Mouse (Mus musculus): ENCODE measurements at regions not wholly inside any gene's neighbourhood (a gene's known extent, or its start where the extent isn't known, plus 50 kb on each side); places are given as distances from the start of the nearest gene placed in this dataset.

DNA sequence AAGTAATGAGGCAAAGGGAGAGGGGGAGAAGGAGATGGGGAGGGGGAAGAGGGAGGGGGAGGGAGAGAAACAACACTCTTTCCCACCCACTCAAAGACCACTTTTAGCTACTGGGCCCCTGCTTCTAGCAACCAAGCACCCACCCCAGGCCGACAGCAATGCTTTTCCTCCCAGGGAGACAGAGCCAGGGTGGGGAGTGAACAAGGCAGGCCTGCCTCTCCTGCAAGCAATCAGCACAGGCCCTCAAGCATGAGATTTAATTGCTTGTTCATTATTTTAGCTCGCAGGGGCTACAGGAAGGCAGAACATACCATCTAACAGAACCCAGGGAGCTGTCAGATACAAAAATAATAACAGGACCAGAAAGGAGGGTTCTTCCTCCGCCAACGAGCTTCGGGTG, 521.7 kb upstream of the Arid1b start:
- H3K27ac ChIP-seq (replicated peaks) = peak overlapping the region; percentile 64
- H3K4me3 ChIP-seq = no peak overlapping the region
- ATAC-seq (ENCODE audit: low read depth) = peak; percentile 72; the same call in 1 of the 2 replicates
- 41% methylated on average over 5 of the region's 5 CpGs for WGBS
- 0 out of 2 replicates have a peak, but pooled peaks cover 14% of the 10 kb centered on the region for H3K4me1 ChIP-seq (replicated peaks)
- H3K36me3 ChIP-seq = no peaks in the 10 kb centered on the region
- H3K9me3 ChIP-seq = no peaks in the 10 kb centered on the region
- no peak overlapping the region for H3K4me2 ChIP-seq
- no peaks in the 10 kb centered on the region for H3K27me3 ChIP-seq
- no peak overlapping the region for H3K9ac ChIP-seq

DNA sequence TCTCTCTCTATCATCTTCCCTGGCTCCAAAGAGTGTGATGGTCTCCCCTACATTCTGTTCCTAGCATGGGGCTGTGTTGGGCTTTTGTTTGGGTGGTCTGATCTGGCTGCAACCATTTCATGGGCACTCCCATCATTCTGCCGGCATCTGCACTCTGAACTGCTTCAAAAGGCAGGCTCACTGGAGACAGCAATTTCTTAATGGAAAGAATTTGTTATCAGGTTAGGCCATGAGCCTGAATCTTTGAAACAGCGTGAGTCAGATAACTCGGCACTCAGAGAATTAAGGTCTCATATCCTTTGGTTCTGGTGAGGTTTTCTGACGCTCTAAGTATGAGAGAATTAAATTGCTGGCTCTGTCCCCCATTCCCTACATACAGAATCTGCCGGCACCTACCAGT, 519.8 kb upstream of the Arid1b start:
- Histone ChIP-seq H3K4me2 (no peak overlapping the region), H3K4me3 (no peak overlapping the region), H3K36me3 (no peaks in the 10 kb centered on the region), H3K27me3 (no peaks in the 10 kb centered on the region), H3K9ac (no peak overlapping the region), H3K27ac (replicated peaks) (0 out of 2 replicates have a peak overlapping the region, but pooled peaks have one; percentile 33), H3K4me1 (replicated peaks) (0 out of 2 replicates have a peak, but pooled peaks cover 14% of the 10 kb centered on the region), H3K9me3 (no peaks in the 10 kb centered on the region)
- WGBS = 77% methylated on average over 5 of the region's 5 CpGs
- no peak for ATAC-seq (ENCODE audit: low read depth)

DNA sequence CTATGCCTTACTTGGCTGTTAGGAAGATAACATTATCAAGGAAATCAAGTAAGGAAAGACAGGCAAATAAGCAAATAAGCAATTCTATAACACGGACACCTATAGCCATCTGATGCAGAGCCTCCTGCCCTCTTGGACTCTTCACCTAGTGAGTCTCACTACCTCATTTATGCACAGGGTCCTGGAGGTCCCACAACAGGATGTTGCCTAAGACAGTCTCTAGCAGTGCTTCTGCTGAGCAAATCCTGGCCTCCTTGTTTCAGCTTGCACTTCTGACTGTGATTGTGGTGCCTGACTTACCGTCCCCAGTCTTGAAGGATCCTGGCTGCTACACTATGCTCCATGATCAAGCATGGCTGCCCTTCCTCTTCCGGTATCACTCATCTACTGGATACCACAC, 518.5 kb upstream of the Arid1b start:
- Histone ChIP-seq H3K27ac (replicated peaks) (no peak overlapping the region), H3K4me2 (no peak overlapping the region), H3K36me3 (no peaks in the 10 kb centered on the region), H3K9ac (no peak overlapping the region), H3K4me1 (replicated peaks) (0 out of 2 replicates have a peak, but pooled peaks cover 14% of the 10 kb centered on the region), H3K9me3 (no peaks in the 10 kb centered on the region), H3K4me3 (no peak overlapping the region), H3K27me3 (no peaks in the 10 kb centered on the region)
- 90% methylated on average over 3 of the region's 3 CpGs for WGBS
- no peak for ATAC-seq (ENCODE audit: low read depth)

DNA sequence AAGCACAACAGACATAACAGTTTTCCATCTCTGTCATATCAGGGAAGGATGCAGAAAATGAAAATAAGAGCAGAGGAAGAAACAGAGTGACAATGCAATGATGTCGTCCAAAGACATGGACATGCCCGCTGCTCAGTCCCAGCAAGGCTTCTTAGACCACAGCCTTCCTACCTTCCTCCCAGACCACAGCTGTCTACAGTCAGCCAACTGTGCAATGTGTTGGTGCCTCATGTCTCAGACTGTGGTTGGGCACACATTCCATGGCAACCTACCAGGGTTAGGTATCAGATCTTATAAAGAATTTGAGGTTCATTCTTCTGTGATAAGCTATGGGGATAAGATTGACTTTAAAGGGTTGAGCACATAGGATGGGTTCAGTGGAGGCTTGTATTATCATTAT, 499.7 kb upstream of the Arid1b start:
- Histone ChIP-seq H3K9ac (no peak overlapping the region), H3K27me3 (no peaks in the 10 kb centered on the region), H3K27ac (replicated peaks) (no peak overlapping the region), H3K4me1 (replicated peaks) (peaks cover 27% of the 10 kb centered on the region), H3K4me2 (no peak overlapping the region), H3K9me3 (no peaks in the 10 kb centered on the region), H3K36me3 (no peaks in the 10 kb centered on the region), H3K4me3 (no peak overlapping the region)
- WGBS = 90% methylated on average over 2 of the region's 2 CpGs
- no peak for ATAC-seq (ENCODE audit: low read depth)

GRCm38 (mm10) chr17:4500504-4500903, 493.6 kb upstream of the Arid1b start:
- WGBS = 74% methylated on average over 5 of the region's 5 CpGs
- ATAC-seq (ENCODE audit: low read depth) = no peak

GRCm38 (mm10) chr17:4501029-4501428, 493.1 kb upstream of the Arid1b start:
- no peaks in the 10 kb centered on the region for H3K27me3 ChIP-seq
- no peaks in the 10 kb centered on the region for H3K36me3 ChIP-seq
- ATAC-seq (ENCODE audit: low read depth) = no peak
- no peak overlapping the region for H3K9ac ChIP-seq
- no peak overlapping the region for H3K4me2 ChIP-seq
- no peaks in the 10 kb centered on the region for H3K9me3 ChIP-seq
- peaks cover 20% of the 10 kb centered on the region for H3K4me1 ChIP-seq (replicated peaks)
- no peak overlapping the region for H3K4me3 ChIP-seq
- WGBS = 65% methylated on average over 1 of the region's 1 CpGs
- no peak overlapping the region for H3K27ac ChIP-seq (replicated peaks)

More at GRCm38 (mm10) chr17:4500504-4500903, 493.6 kb upstream of the Arid1b start:
- H3K36me3 ChIP-seq = no peaks in the 10 kb centered on the region
- peaks cover 20% of the 10 kb centered on the region for H3K4me1 ChIP-seq (replicated peaks)
- H3K27me3 ChIP-seq = no peaks in the 10 kb centered on the region
- H3K9me3 ChIP-seq = no peaks in the 10 kb centered on the region
- H3K9ac ChIP-seq = no peak overlapping the region
- H3K4me3 ChIP-seq = no peak overlapping the region
- H3K27ac ChIP-seq (replicated peaks) = no peak overlapping the region
- no peak overlapping the region for H3K4me2 ChIP-seq

- WGBS = 53% methylated on average over 6 of the region's 6 CpGs
- no peaks in the 10 kb centered on the region for H3K27me3 ChIP-seq
- H3K36me3 ChIP-seq = no peaks in the 10 kb centered on the region
- H3K27ac ChIP-seq (replicated peaks) = no peak overlapping the region
- no peak for ATAC-seq (ENCODE audit: low read depth)
- 0 out of 2 replicates have a peak, but pooled peaks cover 7% of the 10 kb centered on the region for H3K4me1 ChIP-seq (replicated peaks)
- no peak overlapping the region for H3K9ac ChIP-seq
- no peaks in the 10 kb centered on the region for H3K9me3 ChIP-seq
- no peak overlapping the region for H3K4me3 ChIP-seq
- H3K4me2 ChIP-seq = no peak overlapping the region
Measured at GRCm38 (mm10) chr17:4504951-4505350, 489.2 kb upstream of the Arid1b start.

DNA sequence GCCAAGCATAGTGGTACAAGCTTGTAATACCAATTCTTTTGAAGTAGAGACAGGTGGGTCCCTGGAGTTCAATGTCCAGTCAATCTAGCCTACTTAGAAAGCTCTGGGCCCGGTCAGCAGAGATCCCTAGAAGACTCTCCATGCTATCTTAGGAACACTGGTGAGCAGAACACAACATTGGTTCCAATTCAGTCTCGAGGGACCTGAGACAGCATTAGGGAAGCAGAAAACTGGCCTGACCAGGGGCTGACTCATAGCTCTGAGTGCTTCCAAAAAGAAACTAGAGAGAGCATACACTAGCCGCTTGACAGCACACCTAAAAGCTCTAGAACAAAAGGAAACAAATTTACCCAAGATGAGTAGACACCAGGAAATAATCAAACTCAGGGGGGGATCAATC, 484.6 kb upstream of the Arid1b start:
- H3K27ac ChIP-seq (replicated peaks) = no peak overlapping the region
- H3K4me3 ChIP-seq = no peak overlapping the region
- H3K4me1 ChIP-seq (replicated peaks) = 0 out of 2 replicates have a peak, but pooled peaks cover 7% of the 10 kb centered on the region
- no peak overlapping the region for H3K9ac ChIP-seq
- WGBS = 85% methylated on average over 3 of the region's 3 CpGs
- ATAC-seq (ENCODE audit: low read depth) = no peak
- no peaks in the 10 kb centered on the region for H3K27me3 ChIP-seq
- H3K36me3 ChIP-seq = no peaks in the 10 kb centered on the region
- no peaks in the 10 kb centered on the region for H3K9me3 ChIP-seq
- no peak overlapping the region for H3K4me2 ChIP-seq

DNA sequence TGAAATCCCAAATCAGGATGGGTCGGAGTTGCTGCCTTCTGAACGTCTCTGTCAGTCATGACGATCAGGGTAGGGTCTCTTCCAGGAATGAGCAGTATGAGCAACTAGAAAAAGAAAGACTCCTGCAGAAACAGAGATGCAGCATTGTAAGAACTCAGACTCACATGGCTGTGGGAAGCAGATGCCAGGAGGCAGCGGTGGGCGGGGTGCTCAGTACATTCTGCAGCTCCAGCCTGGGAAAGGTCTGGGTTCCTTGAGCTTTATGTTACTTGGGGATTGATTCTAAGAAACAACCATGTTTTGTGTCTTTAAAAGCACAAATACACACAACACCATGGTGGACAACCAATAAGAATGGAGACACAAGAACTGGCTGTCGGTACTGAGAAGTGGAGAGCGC, 478.0 kb upstream of the Arid1b start:
- Histone ChIP-seq H3K27ac (replicated peaks) (no peak overlapping the region), H3K36me3 (no peaks in the 10 kb centered on the region), H3K4me2 (no peak overlapping the region), H3K9me3 (no peaks in the 10 kb centered on the region), H3K4me3 (no peak overlapping the region), H3K4me1 (replicated peaks) (peaks cover 5% of the 10 kb centered on the region; the same call in 1 of the 2 replicates), H3K27me3 (no peaks in the 10 kb centered on the region), H3K9ac (no peak overlapping the region)
- ATAC-seq (ENCODE audit: low read depth) = no peak
- WGBS = 85% methylated on average over 7 of the region's 7 CpGs

GRCm38 (mm10) chr17:4516846-4517245, 477.3 kb upstream of the Arid1b start:
- WGBS = 56% methylated on average over 3 of the region's 3 CpGs
- Histone ChIP-seq H3K4me2 (no peak overlapping the region), H3K27ac (replicated peaks) (no peak overlapping the region), H3K9me3 (no peaks in the 10 kb centered on the region), H3K4me3 (no peak overlapping the region), H3K36me3 (no peaks in the 10 kb centered on the region), H3K27me3 (no peaks in the 10 kb centered on the region), H3K9ac (no peak overlapping the region), H3K4me1 (replicated peaks) (peaks cover 5% of the 10 kb centered on the region; the same call in 1 of the 2 replicates)
- no peak for ATAC-seq (ENCODE audit: low read depth)

- Histone ChIP-seq H3K36me3 (no peaks in the 10 kb centered on the region), H3K9me3 (no peaks in the 10 kb centered on the region), H3K27me3 (no peaks in the 10 kb centered on the region), H3K9ac (no peak overlapping the region), H3K4me3 (no peak overlapping the region), H3K4me1 (replicated peaks) (peaks cover 5% of the 10 kb centered on the region; the same call in 1 of the 2 replicates), H3K27ac (replicated peaks) (no peak overlapping the region), H3K4me2 (no peak overlapping the region)
- 95% methylated on average over 4 of the region's 4 CpGs for WGBS
- ATAC-seq (ENCODE audit: low read depth) = no peak
Measured at GRCm38 (mm10) chr17:4521031-4521430, 473.1 kb upstream of the Arid1b start.

- Histone ChIP-seq H3K4me3 (no peak overlapping the region), H3K9me3 (no peaks in the 10 kb centered on the region), H3K27me3 (no peaks in the 10 kb centered on the region), H3K9ac (no peak overlapping the region), H3K36me3 (no peaks in the 10 kb centered on the region), H3K4me2 (no peak overlapping the region), H3K27ac (replicated peaks) (no peak overlapping the region), H3K4me1 (replicated peaks) (no peaks in the 10 kb centered on the region)
- WGBS = 90% methylated on average over 7 of the region's 7 CpGs
- ATAC-seq (ENCODE audit: low read depth) = no peak
Measured at GRCm38 (mm10) chr17:4526466-4526865, 467.7 kb upstream of the Arid1b start.

GRCm38 (mm10) chr17:4532126-4532525, 462.0 kb upstream of the Arid1b start:
- Histone ChIP-seq H3K9ac (no peak overlapping the region), H3K4me2 (no peak overlapping the region), H3K9me3 (no peaks in the 10 kb centered on the region), H3K4me3 (no peak overlapping the region), H3K27me3 (no peaks in the 10 kb centered on the region), H3K36me3 (no peaks in the 10 kb centered on the region), H3K27ac (replicated peaks) (no peak overlapping the region), H3K4me1 (replicated peaks) (no peaks in the 10 kb centered on the region)
- no peak for ATAC-seq (ENCODE audit: low read depth)
- WGBS = 83% methylated on average over 2 of the region's 2 CpGs
